Mouse (Mus musculus): ENCODE data around the gene Ogfr.

DNA sequence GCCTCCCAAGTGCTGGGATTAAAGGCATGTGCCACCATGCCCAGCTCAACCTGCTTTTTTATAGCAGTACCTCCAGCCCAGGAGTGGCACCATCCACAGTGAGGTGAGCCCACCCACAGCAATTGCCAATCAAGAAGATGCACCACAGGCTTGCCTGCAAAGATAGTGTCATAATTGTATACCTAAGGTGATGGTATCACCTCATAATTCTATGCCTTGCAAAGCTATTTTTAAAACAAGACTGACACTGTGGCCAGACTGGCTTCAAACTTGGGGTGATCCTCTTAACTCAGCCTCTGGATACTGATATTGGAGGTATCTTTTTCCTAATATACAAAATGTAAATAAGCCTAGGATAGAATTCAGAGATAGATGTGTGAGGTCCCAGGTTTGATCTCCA is 54.6 kb downstream of the Ogfr start:
- TF ChIP-seq CTCF (conservative IDR thresholded peaks at IDR 0.05 in 1 of 2, IDR thresholded peaks at IDR 0.05 in 1 of 2; ENCODE audit: low read depth in 2 of 2, low read length in 2 of 2) = no peak
- TF ChIP-seq GABPA (IDR thresholded peaks at IDR 0.05; ENCODE audit: insufficient replicate concordance, low read depth, low read length) = no peak
- TF ChIP-seq BHLHE40 (IDR thresholded peaks at IDR 0.05; ENCODE audit: low read depth, low read length) = no peak
- no peak for TF ChIP-seq POLR2A (IDR thresholded peaks at IDR 0.05; ENCODE audit: low read depth, low read length)
- TF ChIP-seq EP300 (IDR thresholded peaks at IDR 0.05; ENCODE audit: low read length) = no peak
- TF ChIP-seq NELFE (IDR thresholded peaks at IDR 0.05; ENCODE audit: low read depth, low read length) = no peak
- no peak for TF ChIP-seq POLR2AphosphoS2 (IDR thresholded peaks at IDR 0.05; ENCODE audit: low read depth, low read length)
- no peak for TF ChIP-seq ZNF384 (IDR thresholded peaks at IDR 0.05; ENCODE audit: low read depth, low read length)
- TF ChIP-seq CHD2 (IDR thresholded peaks at IDR 0.05; ENCODE audit: low read length) = no peak
- no peak for TF ChIP-seq IRF4 (IDR thresholded peaks at IDR 0.05; ENCODE audit: low read depth, low read length)
- no peak for TF ChIP-seq USF1 (IDR thresholded peaks at IDR 0.05; ENCODE audit: low read depth, low read length)
- no peak for TF ChIP-seq ZMIZ1 (IDR thresholded peaks at IDR 0.05; ENCODE audit: low read depth, low read length)
- no peak for TF ChIP-seq ZC3H11A (IDR thresholded peaks at IDR 0.05; ENCODE audit: low read depth, low read length)
- TF ChIP-seq USF2 (conservative IDR thresholded peaks at IDR 0.05; ENCODE audit: low read depth, low read length) = no peak

All from CH12.LX (cell line).